Mouse (Mus musculus): ENCODE results near the gene Opcml. TPM values are rescaled to one million over a fixed set of nuclear protein-coding genes. Genes with fewer than 3 reads are reported as not detected.

Gene Opcml
- total and polyA plus RNA-seq, 2 experiments from 2014 or later = 0.49 to 0.57 TPM

DNA sequence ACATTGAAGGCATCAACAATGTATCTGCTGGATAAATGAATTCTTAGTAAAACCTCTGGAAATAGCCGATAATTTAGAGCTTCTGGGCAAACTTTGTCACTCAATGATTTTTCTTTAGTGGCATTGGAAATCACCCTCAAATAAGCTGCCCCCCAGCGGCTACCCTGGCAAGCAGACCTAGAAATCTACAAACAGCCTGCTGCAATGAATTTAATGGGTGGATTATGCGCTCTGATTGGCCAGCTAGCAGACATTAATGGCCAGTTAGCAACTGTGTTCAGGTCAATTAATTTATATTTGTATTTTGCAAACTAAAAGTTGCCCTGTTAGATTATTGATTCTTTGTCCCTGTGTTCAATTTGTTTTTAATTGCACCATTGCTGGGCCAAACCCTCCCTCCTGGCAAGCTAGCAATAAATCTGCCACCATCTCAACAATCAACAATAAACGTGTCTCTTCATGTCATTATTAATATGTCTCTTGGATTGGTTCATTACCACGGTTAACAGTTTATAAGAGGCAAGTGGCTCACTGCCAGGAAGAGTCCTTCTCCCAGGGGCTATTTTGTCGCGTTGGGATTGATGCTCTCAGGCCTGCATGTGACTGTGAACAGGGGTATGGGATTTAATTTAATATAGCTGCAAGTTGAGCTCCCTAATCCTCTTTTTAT is 896.5 kb downstream of the Opcml start:
- H3K9ac ChIP-seq (replicated peaks; ENCODE audit: low read depth, low read length) = no peak overlapping the region
- H3K4me2 ChIP-seq (ENCODE audit: low read depth, low read length) = no peak overlapping the region
- H3K36me3 ChIP-seq (replicated peaks; ENCODE audit: control insufficient read depth, insufficient read depth, low read length) = no peaks in the 10 kb centered on the region
- no peak for TF ChIP-seq EP300 (IDR thresholded peaks at IDR 0.05; ENCODE audit: low read depth)
- no peak for TF ChIP-seq CTCF (IDR thresholded peaks at IDR 0.05; ENCODE audit: low read depth)
- H3K9me3 ChIP-seq (replicated peaks; ENCODE audit: control insufficient read depth, low read length) = no peaks in the 10 kb centered on the region
- H3K27ac ChIP-seq (ENCODE audit: low read depth) = no peak overlapping the region
- 71% methylated on average over 7 of the region's 7 CpGs for WGBS
- ATAC-seq (ENCODE audit: insufficient read depth, low read depth) (no peak), DNase-seq (ENCODE audit: low spot score) (no peak)
- H3K4me1 ChIP-seq (ENCODE audit: control insufficient read depth, insufficient read depth) = no peaks in the 10 kb centered on the region
- H3K27me3 ChIP-seq (ENCODE audit: control insufficient read depth, insufficient read depth, low read length) = no peaks in the 10 kb centered on the region
- H3K4me3 ChIP-seq (ENCODE audit: low read depth, low read length) = no peak overlapping the region

GRCm38 (mm10) chr9:28690134-28690533 is 899.6 kb downstream of the Opcml start:
- Histone ChIP-seq H3K27ac (ENCODE audit: low read depth) (no peak overlapping the region), H3K4me2 (ENCODE audit: low read depth, low read length) (no peak overlapping the region), H3K4me3 (ENCODE audit: low read depth, low read length) (no peak overlapping the region), H3K36me3 (replicated peaks; ENCODE audit: control insufficient read depth, insufficient read depth, low read length) (no peaks in the 10 kb centered on the region), H3K9me3 (replicated peaks; ENCODE audit: control insufficient read depth, low read length) (no peaks in the 10 kb centered on the region), H3K27me3 (ENCODE audit: control insufficient read depth, insufficient read depth, low read length) (no peaks in the 10 kb centered on the region), H3K9ac (replicated peaks; ENCODE audit: low read depth, low read length) (no peak overlapping the region), H3K4me1 (ENCODE audit: control insufficient read depth, insufficient read depth) (no peaks in the 10 kb centered on the region)
- DNase-seq (ENCODE audit: low spot score) = no peak
- WGBS = 59% methylated on average over 2 of the region's 2 CpGs
- ATAC-seq (ENCODE audit: insufficient read depth, low read depth) = no peak
- no peak for TF ChIP-seq EP300 (IDR thresholded peaks at IDR 0.05; ENCODE audit: low read depth)
- TF ChIP-seq CTCF (IDR thresholded peaks at IDR 0.05; ENCODE audit: low read depth) = no peak

GRCm38 (mm10) chr9:28705796-28706195 is 915.2 kb downstream of the Opcml start:
- H3K36me3 ChIP-seq (replicated peaks; ENCODE audit: control insufficient read depth, insufficient read depth, low read length) = no peaks in the 10 kb centered on the region
- no peak overlapping the region for H3K9ac ChIP-seq (replicated peaks; ENCODE audit: low read depth, low read length)
- ATAC-seq (ENCODE audit: insufficient read depth, low read depth) = no peak
- H3K27me3 ChIP-seq (ENCODE audit: control insufficient read depth, insufficient read depth, low read length) = no peaks in the 10 kb centered on the region
- 56% methylated on average over 4 of the region's 4 CpGs for WGBS
- no peak for DNase-seq (ENCODE audit: low spot score)
- H3K27ac ChIP-seq (ENCODE audit: low read depth) = no peak overlapping the region
- no peaks in the 10 kb centered on the region for H3K9me3 ChIP-seq (replicated peaks; ENCODE audit: control insufficient read depth, low read length)
- TF ChIP-seq EP300 (IDR thresholded peaks at IDR 0.05; ENCODE audit: low read depth) (no peak), CTCF (IDR thresholded peaks at IDR 0.05; ENCODE audit: low read depth) (no peak)
- H3K4me3 ChIP-seq (ENCODE audit: low read depth, low read length) = no peak overlapping the region
- H3K4me2 ChIP-seq (ENCODE audit: low read depth, low read length) = no peak overlapping the region
- H3K4me1 ChIP-seq (ENCODE audit: control insufficient read depth, insufficient read depth) = no peaks in the 10 kb centered on the region

- H3K27me3 ChIP-seq (ENCODE audit: control insufficient read depth, insufficient read depth, low read length) = no peaks in the 10 kb centered on the region
- no peak overlapping the region for H3K9ac ChIP-seq (replicated peaks; ENCODE audit: low read depth, low read length)
- no peak overlapping the region for H3K4me2 ChIP-seq (ENCODE audit: low read depth, low read length)
- H3K4me3 ChIP-seq (ENCODE audit: low read depth, low read length) = no peak overlapping the region
- WGBS = 73% methylated on average over 2 of the region's 2 CpGs
- no peak for DNase-seq (ENCODE audit: low spot score)
- no peak overlapping the region for H3K27ac ChIP-seq (ENCODE audit: low read depth)
- no peak for TF ChIP-seq CTCF (IDR thresholded peaks at IDR 0.05; ENCODE audit: low read depth)
- no peak for TF ChIP-seq EP300 (IDR thresholded peaks at IDR 0.05; ENCODE audit: low read depth)
- no peaks in the 10 kb centered on the region for H3K4me1 ChIP-seq (ENCODE audit: control insufficient read depth, insufficient read depth)
- ATAC-seq (ENCODE audit: insufficient read depth, low read depth) = no peak
- H3K36me3 ChIP-seq (replicated peaks; ENCODE audit: control insufficient read depth, insufficient read depth, low read length) = no peaks in the 10 kb centered on the region
- H3K9me3 ChIP-seq (replicated peaks; ENCODE audit: control insufficient read depth, low read length) = no peaks in the 10 kb centered on the region
Observed at GRCm38 (mm10) chr9:28714544-28714943, 924.0 kb downstream of the Opcml start.

- no peak overlapping the region for H3K4me3 ChIP-seq (ENCODE audit: low read depth, low read length)
- TF ChIP-seq CTCF (IDR thresholded peaks at IDR 0.05; ENCODE audit: low read depth) (no peak), EP300 (IDR thresholded peaks at IDR 0.05; ENCODE audit: low read depth) (no peak)
- DNase-seq (ENCODE audit: low spot score) (no peak), ATAC-seq (ENCODE audit: insufficient read depth, low read depth) (no peak)
- no peak overlapping the region for H3K27ac ChIP-seq (ENCODE audit: low read depth)
- H3K36me3 ChIP-seq (replicated peaks; ENCODE audit: control insufficient read depth, insufficient read depth, low read length) = no peaks in the 10 kb centered on the region
- no peak overlapping the region for H3K9ac ChIP-seq (replicated peaks; ENCODE audit: low read depth, low read length)
- H3K27me3 ChIP-seq (ENCODE audit: control insufficient read depth, insufficient read depth, low read length) = no peaks in the 10 kb centered on the region
- H3K4me1 ChIP-seq (ENCODE audit: control insufficient read depth, insufficient read depth) = no peaks in the 10 kb centered on the region
- 82% methylated on average over 2 of the region's 2 CpGs for WGBS
- no peaks in the 10 kb centered on the region for H3K9me3 ChIP-seq (replicated peaks; ENCODE audit: control insufficient read depth, low read length)
- H3K4me2 ChIP-seq (ENCODE audit: low read depth, low read length) = no peak overlapping the region
Observed at GRCm38 (mm10) chr9:28720186-28720585, 929.6 kb downstream of the Opcml start.
